Mouse (Mus musculus) lung, postnatal 4 days (tissue): ENCODE data around the gene Fam173a.

Experiments
- DNase-seq, 2 experiments: peaks; one replicate each; pipeline ENCODE4 v3.0.0; 2021

Fam173a gene

DNA sequence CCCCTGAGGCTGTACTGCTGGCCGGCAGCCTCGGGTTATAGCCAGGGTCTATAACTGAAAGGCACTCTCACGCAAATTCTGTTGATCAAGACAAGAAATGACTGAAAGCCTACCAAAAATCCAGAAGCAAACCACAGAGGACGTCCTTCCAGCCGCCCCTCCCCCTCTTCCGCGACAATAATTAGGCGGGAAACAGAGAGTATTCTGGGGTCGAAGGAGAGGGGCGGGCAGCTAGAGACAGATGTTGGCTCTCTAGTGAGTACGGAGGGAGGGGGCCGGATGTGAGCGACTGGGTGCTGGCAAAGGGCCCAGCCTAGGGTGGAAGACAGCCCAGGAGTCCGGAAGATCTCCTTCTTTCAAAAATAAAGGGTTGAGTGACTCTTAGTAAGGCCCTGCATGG, at the start of gene Fam173a:
TSS of gene Fam173a (minus strand) at position 287 of the 400 bp plus-strand sequence.
- DNase-seq = peak; percentile 89 to 92

DNA sequence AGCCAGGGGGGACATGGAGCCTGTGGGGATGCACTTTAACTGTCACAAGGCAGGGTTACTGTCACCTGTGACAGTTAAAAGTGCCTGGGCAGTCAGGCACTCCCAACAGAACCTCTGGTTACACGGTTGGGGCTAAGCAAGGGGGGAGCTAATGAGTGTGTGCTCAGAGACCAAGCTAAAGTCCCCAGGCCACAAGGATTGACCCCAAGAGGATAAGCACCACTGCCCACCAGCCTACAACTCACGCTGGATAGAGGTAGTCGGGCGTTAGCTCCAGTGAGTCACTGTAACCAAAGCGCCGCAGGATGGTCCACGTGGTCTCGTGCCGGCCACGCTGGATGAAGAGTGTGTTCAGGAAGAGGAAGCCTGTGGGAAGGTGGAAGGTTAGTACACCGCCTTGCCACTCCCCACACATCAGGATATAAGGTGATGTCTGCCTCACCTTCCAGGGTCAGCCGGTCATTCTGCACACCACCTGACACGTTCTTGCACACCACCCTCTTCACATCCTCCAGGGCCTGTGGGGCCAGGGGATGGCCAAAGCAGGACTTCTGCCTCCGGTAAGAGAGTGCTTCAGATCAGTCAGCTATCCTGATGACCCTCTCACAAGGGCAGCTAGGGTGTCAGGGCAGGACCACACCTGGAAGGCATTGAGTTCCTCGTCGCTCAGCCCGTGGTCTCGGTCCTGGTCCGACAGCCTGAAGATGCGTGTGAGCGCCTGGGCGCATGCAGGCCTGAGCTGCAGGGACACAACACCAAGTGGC, 48.6 kb upstream of the Fam173a start, which contains the start of gene Gm20683:
TSS of gene Gm20683 (minus strand) at position 647 of the 764 bp plus-strand sequence.
- DNase-seq = no peak

DNA sequence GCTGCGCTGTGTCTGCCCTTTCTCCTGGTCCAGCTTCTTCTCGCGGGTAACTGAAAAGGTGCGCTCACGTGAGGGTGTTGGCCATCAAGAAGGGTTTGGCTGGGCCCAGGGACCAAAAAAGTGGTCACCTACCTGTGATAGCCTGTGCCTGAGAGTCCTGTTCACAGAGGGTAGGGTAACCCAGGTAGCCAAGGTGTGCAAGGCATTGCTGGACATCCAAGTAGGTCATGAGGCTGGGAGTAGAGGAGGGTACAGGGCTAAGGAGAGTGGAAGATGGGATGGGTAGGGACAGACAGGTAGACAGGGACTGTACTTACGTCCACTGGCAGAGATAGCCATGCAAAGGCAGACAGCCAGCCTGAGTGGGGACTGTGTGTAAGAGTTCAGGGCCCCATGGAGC, 47.8 kb upstream of the Fam173a start:
- DNase-seq = no peak

DNA sequence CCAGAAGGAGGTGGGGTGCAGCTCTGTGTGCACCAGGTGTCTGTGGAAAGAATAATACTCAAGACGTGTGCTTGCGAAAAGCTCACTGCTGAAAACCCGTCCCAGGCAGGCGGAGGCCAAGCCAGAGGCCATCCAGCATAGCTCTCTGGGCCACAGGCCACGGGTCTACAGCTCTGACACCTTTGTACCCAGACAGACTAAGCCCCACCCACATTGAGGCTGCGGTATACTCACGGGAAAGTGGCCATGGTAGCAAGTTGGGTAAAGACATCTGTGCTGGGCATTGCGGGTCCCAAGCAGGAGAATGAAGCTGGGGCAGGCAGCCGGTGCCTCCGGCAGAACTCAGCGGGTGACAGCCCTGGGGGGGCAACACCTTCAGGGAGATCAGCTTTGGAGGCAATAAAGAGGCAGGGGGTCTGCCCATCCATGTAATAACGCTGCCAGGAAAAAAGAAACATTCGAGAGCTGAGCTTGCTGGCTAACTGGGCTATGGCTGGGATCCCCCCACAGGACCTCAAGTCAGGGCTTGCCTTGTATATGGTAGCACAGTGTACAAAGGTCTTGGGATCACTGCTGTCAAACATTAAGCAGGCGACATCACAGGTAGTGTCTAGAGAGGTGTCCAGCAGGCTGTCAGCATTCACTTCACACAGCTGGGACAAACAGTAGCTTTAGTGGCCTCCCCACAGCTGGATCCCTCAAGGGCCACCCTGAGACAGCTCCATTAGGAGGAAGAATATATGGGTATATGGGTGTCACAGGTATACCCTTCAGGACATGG, 46.9 kb upstream of the Fam173a start:
- DNase-seq = no peak

DNA sequence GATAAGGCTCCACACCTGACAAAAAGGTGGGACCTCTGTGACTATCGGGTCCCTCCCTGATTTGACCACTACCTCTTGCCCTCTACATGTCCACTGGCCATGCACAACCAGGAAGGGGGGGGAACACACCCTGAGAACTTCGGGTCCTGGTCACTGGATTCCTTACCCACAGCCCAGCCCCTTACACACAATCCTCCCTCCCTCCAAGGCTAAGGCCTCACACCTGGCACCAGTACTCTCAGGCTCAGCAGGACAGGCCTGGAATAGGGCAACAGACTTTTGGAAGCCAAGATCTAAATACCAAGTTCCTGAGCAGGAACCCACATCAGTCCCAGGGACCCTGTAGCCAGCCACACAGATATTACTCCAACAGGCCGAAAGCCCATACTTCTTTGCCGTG, 46.2 kb upstream of the Fam173a start:
- no peak for DNase-seq

DNA sequence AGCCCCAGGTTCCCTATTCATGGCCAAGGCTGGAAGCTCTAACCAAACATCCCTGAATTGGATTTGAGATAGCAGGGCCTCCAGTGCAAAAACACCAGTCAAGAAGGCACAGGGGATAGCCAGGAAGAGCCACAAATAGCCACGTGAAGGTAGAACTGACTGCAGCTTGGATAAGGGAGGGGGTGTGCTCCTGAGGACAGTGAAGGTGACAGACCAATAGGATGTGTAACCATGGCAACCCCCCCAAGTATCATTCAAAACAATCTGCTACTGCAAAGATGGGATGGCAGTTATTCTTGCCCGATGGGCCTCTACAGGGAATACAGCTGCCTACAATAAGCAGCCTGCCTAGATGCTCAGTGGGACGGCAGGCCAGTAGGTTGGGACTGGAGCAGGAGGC, 44.8 kb upstream of the Fam173a start:
- no peak for DNase-seq

DNA sequence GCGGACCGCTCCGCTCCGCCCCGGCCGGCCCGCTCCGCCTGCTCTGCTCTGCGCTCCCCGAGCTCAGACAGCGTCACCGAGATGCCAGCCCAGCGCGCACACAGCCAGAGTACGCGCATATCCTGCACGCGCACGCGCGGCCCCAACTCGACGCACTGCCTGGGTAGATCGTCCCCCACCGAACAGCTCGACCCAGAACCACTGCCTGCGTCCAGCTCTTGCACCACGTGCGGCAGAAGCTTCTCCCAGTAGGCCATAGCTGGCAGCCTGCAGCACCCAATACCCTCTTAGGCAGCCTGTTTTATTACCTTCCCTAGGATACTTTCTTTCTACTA, 44.3 kb upstream of the Fam173a start, which contains the start of gene Rhbdl1:
TSS of gene Rhbdl1 (minus strand) at position 220 of the 335 bp plus-strand sequence.
- DNase-seq = peak; percentile 66 to 80

DNA sequence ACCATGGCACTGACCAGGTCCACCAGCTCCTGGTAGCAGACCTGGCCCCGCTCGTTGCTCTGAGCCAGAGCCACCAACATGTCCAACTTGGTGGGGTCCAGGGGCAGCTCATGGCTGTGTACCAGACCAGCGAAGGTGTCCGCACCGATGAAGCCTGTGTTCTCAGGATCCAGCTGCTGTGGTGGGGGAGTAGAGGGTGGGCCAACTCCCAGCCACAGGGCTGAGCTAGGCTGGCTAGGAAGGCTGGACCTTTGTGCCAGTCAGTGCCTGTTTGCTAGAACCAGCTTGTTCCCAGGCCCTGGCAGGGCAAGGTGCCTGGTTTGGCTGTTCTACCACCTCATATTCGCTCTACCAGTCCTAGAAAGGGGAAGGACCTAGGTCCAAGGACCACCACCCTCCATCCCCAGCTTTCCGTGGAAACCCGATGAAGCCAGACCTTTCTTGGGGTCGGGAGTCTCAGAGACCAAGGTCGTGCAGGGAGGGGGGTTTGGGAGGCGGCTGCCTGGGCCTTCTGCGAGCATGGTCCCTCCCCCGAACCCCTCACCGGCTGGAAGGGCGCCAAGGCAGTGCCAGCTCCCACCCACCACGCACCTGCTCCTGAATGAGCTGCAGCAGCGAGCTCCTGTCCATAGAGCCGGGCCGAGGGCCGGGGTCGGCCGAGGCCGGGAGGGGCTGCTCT, 43.8 kb upstream of the Fam173a start:
- no peak for DNase-seq

DNA sequence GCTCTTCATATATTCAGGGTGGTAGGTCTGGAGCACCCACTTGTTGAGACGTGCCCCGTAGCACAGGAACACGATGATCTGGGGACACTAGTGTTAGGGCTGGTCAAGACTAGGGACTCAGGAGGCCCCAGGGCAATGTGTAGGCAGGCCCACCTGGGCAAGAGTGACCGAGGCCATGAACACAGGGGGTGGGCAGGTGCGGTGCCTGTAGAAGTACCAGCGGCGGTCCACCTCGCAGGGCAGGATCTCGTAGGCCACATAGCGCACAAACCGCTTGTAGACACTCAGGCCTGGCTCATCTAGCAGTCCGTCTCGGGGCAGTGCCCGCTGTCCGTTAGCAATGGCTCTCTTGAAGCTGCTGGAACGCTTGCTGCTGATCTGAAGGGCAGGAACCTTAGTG, 43.1 kb upstream of the Fam173a start:
- DNase-seq = no peak

DNA sequence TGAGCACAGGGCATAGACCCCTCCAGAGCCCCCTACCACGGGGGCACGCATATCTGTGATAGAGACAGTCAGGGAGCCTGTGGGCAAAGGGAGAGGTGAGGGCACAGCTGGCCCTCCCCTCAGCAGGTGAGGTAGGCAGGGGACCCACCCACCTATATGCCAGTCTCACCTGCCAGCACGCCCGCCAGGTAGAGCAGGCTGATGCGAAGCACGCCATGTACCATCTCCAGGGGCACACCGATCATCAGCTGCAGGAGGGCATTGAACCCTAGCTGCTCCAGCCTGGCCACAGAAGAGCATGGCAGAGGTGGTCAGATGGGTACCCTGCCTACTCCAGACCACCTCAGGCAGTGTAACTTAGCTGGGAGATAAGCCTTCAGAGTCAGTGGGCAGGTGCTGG, 42.6 kb upstream of the Fam173a start:
- no peak for DNase-seq

DNA sequence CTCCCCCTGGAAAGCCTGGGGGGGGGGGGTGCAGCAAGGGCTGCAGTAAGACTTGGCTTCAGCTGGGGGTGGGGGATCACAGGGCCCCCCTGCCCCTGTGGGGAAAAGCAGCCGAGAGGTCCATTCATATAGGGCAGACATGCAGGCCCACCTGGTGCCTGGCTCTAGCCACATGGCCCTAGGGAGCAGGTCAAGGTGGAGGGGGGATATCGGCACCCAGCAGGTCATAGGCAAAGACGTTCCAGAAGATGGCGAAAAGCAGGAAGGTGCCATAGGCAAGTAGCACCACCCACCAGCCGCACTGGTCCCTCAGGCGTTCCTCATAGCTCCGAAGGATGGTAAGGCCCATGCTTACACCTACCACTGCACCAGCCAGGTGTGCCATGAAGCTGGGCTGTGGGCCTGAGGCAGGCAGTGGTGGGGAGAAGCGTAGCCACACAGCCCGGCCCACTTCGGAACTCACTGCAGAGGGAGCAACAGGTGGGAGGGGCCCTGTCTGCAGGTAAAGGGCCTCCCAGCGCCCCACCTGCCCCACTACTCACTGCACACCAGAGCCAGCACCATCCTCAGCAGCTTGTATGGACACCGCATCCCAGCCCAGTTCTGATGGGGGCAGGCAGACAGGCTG, 42.0 kb upstream of the Fam173a start:
- DNase-seq = no peak

DNA sequence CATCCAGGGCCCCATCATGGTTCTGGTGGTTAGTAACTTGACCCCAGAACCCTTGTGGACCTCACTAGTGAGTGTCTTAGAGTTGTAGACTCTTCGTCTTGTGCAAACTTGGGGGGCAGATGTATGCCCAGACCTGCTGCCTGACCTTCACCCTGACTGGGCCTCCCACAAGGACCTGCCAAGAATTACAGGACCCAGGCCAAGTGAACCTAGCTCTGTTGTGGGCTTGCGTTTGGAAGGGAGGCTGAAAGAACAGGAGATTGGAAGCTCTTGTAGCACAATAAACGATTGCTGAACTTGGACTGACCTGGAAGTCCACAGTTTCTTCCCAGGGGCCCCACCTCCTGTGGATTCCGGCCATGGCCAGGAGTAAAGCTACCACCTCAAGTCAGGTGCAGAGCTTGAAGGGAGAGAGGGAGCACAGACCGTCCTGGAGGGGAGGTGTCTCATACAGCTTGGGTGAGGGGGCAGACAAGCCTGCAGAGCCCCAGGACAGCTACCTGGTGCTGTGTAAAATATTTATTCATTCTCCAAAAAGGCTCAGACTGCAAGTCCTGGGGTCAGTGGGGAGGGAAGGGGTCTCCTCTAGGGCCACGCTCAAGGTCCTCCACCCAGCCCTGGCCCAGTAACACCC, 41.4 kb upstream of the Fam173a start:
- no peak for DNase-seq

DNA sequence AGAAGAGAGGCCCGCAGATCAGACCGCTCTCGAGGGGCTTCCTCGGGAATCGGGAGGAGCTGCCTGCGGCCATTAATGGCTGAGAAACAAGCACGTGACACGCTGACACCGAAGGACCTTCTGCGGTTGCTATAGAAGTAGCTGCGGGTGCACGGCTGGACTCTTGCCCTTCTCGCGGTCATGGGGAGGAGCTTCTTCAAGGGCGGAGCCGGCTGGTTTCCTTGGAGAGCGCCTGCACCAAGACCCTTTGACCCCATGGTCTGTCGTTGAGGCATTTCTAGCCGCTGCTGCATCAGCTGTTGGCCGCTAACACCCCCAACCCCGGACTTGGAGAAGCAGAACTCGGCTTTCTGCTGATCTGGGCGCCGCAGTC, 40.6 kb upstream of the Fam173a start, which contains the start of gene Stub1:
TSS of gene Stub1 (minus strand) at position 114 of the 373 bp plus-strand sequence.
- peak; percentile 93 to 96 for DNase-seq

DNA sequence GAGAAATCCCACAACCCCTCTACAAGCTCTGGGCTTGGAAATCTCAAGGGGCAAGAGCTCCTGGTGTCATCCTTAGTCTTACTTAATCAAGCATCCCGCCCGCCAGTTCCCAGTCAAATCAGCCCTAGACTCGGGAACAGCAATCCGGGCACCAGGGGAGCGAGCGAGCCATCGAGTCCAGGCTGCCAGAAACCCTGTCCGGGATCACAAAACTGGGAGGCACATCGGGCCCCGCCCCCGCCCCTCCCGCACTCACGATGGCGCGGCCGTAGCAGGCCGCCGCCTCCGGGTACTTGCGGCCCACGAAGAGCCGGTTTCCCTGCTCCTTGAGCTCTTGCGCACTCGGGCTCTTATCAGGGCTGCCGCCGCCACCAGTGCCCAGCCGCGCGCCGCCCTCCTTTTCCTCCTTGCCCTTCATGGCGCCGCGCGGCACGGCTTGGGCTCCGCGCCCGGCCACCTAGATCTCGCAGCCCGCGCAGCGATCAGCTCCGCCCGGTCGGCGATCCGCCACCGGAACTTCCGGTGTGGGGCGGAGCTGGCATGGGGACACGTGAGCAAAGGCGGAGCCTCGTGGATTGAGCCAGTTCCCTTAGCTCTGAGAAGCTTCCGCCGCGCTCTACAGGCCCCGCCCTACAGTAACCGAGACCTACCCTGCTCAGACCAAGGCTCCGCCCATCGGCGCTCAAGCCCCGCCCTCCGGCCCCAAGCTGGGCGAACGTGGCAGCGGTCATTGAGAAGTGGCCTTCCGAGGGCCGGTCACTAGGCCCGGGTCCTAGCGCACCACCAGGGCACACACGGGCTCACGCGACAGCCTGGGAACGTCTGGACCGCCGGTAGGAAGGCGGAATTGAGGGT, 40.0 kb upstream of the Fam173a start:
- peak; percentile 100 for DNase-seq

DNA sequence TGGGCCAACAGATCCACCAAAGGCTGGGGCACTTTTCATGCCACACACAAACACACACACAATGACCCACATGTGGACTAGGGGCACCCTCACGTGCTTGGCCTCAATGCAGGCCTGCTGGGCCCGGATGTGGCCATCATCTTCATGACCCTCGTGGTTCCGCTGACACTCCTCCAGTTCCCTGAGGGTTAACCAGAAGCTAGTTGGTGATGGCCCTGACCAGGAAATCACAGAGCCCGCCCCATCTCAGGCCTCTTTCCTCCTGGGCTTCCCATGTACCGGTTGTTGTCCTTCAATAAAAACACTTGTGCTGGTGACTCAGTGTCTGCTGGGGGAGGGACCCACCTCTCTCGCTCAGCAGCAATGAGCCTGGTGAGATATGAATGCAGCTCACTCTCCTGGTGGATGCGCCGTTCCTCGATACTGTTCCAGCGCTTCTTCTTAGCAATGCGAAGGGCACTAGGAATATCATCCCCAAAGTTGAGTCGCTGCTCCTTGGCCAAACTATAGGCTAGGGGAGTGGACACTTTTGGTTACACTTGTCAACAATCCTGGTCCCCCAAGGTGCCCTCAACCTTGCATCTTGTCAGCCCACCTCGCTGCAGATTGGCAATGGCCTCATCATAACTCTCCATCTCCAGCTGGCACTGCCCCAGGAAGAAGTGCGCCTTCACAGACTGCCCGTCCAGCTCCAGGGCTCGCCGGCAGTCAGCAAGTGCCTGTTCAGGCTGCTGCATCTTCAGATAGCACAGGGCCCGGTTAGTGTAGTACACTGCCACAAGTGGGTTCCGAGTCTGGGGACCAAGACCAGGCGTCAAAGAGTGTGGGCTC, 39.0 kb upstream of the Fam173a start:
- peak in 1 of 2 experiments; percentile 53 for DNase-seq

DNA sequence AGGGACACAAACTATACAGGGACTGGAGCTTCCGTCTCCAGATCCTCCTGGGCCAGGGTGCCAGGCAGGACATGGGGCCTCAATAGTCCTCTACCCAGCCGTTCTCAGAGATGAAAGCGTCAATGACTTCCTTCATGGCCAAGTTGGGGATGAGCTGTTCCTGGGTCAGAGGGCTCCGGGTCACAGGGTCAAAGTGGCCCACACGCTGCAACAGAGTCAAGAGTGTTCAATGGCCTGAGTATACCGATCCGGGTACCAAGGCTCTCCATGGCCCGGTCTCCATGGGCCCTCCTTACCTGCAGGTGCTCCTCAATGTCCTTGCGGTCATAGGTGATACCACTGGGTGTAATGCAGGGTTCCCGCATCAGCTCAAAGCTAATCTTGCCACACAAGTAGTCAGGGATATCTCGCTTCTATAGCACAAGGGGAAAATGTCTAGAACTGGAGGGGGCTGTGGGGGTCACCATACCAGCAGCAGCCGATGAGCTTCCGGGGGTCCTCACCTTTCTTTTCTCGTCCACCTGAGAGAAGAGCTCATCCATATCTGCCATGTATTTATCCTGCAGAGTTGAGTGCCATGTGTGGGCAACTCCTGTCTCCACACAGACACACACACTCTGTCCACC, 38.2 kb upstream of the Fam173a start:
- no peak for DNase-seq

DNA sequence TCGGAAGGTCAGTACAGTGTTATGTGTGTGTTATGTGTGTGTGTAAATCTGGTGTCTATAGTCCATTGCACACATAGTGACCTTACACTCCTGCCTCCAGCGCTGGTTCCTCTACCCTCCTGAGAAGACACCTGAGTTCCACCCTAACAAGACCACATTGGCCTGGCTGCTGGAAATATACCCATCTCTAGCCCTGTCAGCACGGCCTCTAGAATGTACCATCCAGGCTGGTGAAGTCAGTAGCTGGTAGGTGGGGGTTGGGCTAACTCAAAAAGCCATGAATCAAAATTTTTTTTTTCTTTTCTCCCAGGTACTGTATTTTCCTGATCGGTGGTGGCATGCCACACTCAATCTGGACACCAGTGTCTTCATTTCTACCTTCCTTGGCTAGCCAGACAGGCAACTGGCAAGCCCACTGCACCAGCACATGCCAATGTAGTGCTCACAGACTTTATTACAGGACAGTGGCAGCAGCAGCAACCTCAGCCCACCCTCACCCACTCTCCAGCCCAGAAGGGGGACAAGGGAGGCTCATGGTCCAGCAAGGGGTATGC, 37.6 kb upstream of the Fam173a start:
- no peak for DNase-seq

DNA sequence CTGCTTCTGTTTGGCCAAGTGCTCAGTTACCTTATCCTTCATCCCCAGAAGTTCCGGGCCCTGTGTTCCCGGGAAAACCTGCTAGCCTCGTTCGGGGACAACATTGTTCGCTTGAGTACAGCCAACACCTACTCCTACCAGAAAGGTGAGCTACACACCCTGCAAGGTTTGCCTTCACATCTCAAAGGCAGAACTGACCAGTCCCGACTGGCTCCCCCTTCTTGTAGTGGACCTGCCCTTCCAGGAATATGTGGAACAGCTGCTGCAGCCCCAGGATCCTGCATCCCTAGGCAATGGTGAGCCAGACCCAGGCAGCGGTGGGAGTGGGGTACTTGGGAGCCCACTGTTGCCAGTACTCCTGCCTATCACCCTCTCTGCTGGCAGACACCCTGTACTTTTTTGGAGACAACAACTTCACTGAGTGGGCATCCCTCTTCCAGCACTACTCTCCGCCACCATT, 36.9 kb upstream of the Fam173a start:
- no peak for DNase-seq

DNA sequence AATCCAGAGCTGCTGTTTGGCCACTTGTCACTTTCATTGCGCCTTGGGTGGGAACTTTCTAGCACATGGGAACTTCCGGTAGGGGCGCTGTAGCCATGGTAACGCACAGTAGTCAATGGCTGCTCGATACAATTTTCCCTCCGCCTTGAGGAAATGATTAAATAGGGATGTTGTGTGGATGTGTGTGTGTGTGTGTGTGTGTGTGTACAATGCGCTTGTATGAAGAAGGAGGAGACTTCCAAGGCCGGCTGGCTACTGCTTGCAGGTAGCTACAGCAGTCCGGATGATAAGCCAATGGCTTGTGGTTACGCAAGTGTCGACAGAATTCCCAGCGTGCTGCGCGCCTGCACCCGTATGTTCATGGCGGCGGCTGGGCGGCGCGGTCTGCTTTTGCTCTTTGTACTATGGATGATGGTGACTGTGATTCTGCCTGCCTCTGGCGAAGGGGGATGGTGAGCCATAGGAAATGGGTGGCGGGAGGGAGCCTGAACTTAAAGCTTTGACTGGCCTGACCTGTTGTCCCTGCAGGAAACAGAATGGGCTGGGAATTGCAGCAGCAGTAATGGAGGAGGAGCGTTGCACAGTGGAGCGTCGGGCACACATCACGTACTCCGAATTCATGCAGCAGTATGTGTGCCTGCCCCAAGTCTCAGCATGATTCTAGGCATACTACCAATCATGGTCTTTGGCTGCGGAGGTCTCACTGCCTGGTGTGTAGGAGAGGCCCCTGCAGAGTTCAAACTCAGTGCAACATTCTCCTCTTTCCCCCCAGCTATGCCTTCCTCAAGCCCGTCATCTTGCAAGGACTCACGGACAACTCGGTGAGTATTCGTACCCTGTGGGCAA, 36.2 kb upstream of the Fam173a start, which contains the start of gene Jmjd8:
TSS of gene Jmjd8 (plus strand) at position 156 of the 846 bp plus-strand sequence.
- DNase-seq = peak; percentile 78 to 79
